ENCODE assay signal across 18 mouse cellular contexts in the genomic region with DNA sequence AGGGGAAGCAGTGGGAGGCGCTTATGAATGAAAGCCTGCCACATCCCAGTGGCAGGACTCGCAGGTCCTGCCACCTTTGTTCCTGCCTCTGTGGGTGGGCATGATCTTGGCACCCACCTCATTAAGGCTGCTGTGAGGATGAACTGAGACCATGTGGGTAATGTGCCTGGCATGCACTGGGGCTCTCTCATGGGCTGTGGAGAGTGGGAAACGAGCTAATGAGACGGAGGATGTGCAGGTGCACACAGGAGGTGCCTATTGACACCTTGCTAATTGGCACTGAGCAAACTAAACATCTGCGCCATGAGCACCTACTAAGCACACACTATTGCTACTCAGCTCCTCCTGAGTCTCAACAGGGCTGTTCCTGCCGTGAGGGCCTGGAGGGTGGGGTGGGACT. TPM values are rescaled to one million over a fixed set of nuclear protein-coding genes. Genes with fewer than 3 reads are reported as not detected.
"Had no signal": no experiment of that assay in that cellular context is flagged by ENCODE, and none has a peak within 500 bp of the region (broad histone marks: within the 10 kb centered on the region; RNA-seq: fewer than 3 reads in every experiment).

No protein-coding gene starts in this region.

- H3K27me3 ChIP-seq: liver, embryonic 15.5 days had no signal

- H3K9me3 ChIP-seq: limb, embryonic 10.5 days; liver, embryonic 15.5 days had no signal

- H3K4me1 ChIP-seq: liver, embryonic 15.5 days had no signal

- H3K36me3 ChIP-seq: limb, embryonic 10.5 days; liver, embryonic 15.5 days had no signal

- ATAC-seq: lung, postnatal 0 days had no signal

- H3K4me3 ChIP-seq: left cerebral cortex, adult 2 months; limb, embryonic 10.5 days; liver, embryonic 15.5 days had no signal

- H3K4me2 ChIP-seq: liver, embryonic 11.5 days; liver, embryonic 15.5 days had no signal

- H3K27ac ChIP-seq: left cerebral cortex, adult 2 months; limb, embryonic 10.5 days; liver, embryonic 15.5 days had no signal

- H3K9ac ChIP-seq: liver, embryonic 15.5 days had no signal

- DNase-seq: kidney, postnatal 10 days; lung, adult 2 months; lung, postnatal 36 days; right cerebral cortex, adult 18-20 months; right cerebral cortex, postnatal 25 days; thymus, postnatal 36 days had no signal

RNA-seq across cellular contexts. Expression of gene Gm45837, which starts 24.4 kb away (rescaled TPM):
- total RNA-seq: layer of hippocampus, postnatal 25 days; left cerebral cortex, postnatal 14 days; megakaryocyte progenitor cell, adult 5-6 weeks; midbrain, postnatal 0 days had no signal
- polyA plus RNA-seq: large intestine, adult 2 months; limb, embryonic 10.5 days; liver, embryonic 11.5 days; liver, embryonic 15.5 days; midbrain, postnatal 0 days; neural tube, embryonic 14.5 days; thymus, postnatal 0 days had no signal
